Mouse (Mus musculus) embryonic fibroblast, embryonic 13.5 days (primary cell): ENCODE measurements around the gene Rhbg.

ENCODE experiments used
- CTCF ChIP-seq: IDR thresholded peaks from 2 replicates; pipeline ENCODE4 v1.5.1; 2011; ENCODE audit warnings: mild to moderate bottlenecking, control low read depth, low read length, moderate library complexity, borderline replicate concordance; ENCODE audit not compliant: insufficient read depth
- POLR2A ChIP-seq: IDR thresholded peaks from 2 replicates; pipeline ENCODE4 v1.6.1; 2011; ENCODE audit warnings: low read depth, mild to moderate bottlenecking, control low read depth, low read length, moderate library complexity

DNA sequence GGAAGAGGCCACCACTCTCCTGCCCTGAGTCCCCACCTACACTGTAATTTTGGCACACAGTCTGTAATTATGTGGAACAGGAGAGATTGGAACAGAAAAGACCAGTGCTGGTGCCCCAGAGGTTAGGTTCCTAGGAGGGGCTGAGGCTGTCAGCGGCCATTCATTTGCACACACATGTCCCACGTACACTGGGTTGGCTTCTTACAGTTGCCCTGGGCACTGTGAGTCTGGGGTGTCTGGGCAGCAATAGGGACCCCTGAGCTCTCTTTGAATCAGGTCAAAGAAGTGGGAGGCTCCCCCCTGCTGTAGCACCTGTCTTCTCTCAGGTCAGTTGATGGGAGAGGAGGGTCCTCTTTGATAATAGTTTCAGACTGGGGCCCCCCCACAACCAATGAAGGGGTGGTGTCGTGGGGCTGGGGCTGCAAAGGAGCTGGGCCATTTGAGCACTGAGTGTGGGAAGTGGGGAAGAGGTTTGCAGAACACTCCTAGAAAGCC, 46.2 kb downstream of the Rhbg start:
- no peak for TF ChIP-seq CTCF
- no peak for TF ChIP-seq POLR2A
